Mouse (Mus musculus): Measurements from ENCODE around the gene Gm10228. TPM values are rescaled to one million over a fixed set of nuclear protein-coding genes. Genes with fewer than 3 reads are reported as not detected.

The Gm10228 gene
- polyA plus RNA-seq, 1 experiment from 2014 or later = not detected

Other genes with a start within 250 kb of the Gm10228 start
- not detected in 2 replicates for gene Gm20741, start 229.3 kb downstream of the Gm10228 start, polyA plus RNA-seq (2014; fragmentation: Nextera tagmentation; extraction: Ambion mirVana)
- not detected in 2 replicates for gene Krtap15, start 221.3 kb downstream of the Gm10228 start, polyA plus RNA-seq (2014; fragmentation: Nextera tagmentation; extraction: Ambion mirVana)
- gene Krtap14, start 215.3 kb downstream of the Gm10228 start, polyA plus RNA-seq (2014; fragmentation: Nextera tagmentation; extraction: Ambion mirVana) = not detected in 2 replicates
- gene Krtap19-1, start 172.1 kb downstream of the Gm10228 start, polyA plus RNA-seq (2014; fragmentation: Nextera tagmentation; extraction: Ambion mirVana) = not detected in 2 replicates
- gene Krtap19-2, start 167.2 kb downstream of the Gm10228 start, polyA plus RNA-seq (2014; fragmentation: Nextera tagmentation; extraction: Ambion mirVana) = not detected in 2 replicates
- not detected in 2 replicates for gene Krtap19-3, start 163.4 kb downstream of the Gm10228 start, polyA plus RNA-seq (2014; fragmentation: Nextera tagmentation; extraction: Ambion mirVana)
- not detected in 2 replicates for gene Krtap19-4, start 156.4 kb downstream of the Gm10228 start, polyA plus RNA-seq (2014; fragmentation: Nextera tagmentation; extraction: Ambion mirVana)
- not detected in 2 replicates for gene Krtap19-5, start 145.0 kb downstream of the Gm10228 start, polyA plus RNA-seq (2014; fragmentation: Nextera tagmentation; extraction: Ambion mirVana)
- not detected in 2 replicates for gene Krtap19-9b, start 109.2 kb downstream of the Gm10228 start, polyA plus RNA-seq (2014; fragmentation: Nextera tagmentation; extraction: Ambion mirVana)
- gene Krtap16-3, start 78.6 kb downstream of the Gm10228 start, polyA plus RNA-seq (2014; fragmentation: Nextera tagmentation; extraction: Ambion mirVana) = not detected in 2 replicates
- not detected in 2 replicates for gene Krtap22-2, start 30.7 kb downstream of the Gm10228 start, polyA plus RNA-seq (2014; fragmentation: Nextera tagmentation; extraction: Ambion mirVana)
- gene Gm10229, start 26.2 kb downstream of the Gm10228 start, polyA plus RNA-seq (2014; fragmentation: Nextera tagmentation; extraction: Ambion mirVana) = not detected in 2 replicates
- gene Krtap6-1, start 9.8 kb downstream of the Gm10228 start, polyA plus RNA-seq (2014; fragmentation: Nextera tagmentation; extraction: Ambion mirVana) = not detected in 2 replicates
- gene Krtap6-5, start 6.4 kb upstream of the Gm10228 start, polyA plus RNA-seq (2014; fragmentation: Nextera tagmentation; extraction: Ambion mirVana) = not detected in 2 replicates
- not detected in 2 replicates for gene 1110025L11Rik, start 22.5 kb upstream of the Gm10228 start, polyA plus RNA-seq (2014; fragmentation: Nextera tagmentation; extraction: Ambion mirVana)
- not detected in 2 replicates for gene Krtap6-3, start 42.5 kb upstream of the Gm10228 start, polyA plus RNA-seq (2014; fragmentation: Nextera tagmentation; extraction: Ambion mirVana)
- not detected in 2 replicates for gene Gm6358, start 99.4 kb upstream of the Gm10228 start, polyA plus RNA-seq (2014; fragmentation: Nextera tagmentation; extraction: Ambion mirVana)
- gene Gm10061, start 109.6 kb upstream of the Gm10228 start, polyA plus RNA-seq (2014; fragmentation: Nextera tagmentation; extraction: Ambion mirVana) = not detected in 2 replicates
- gene Gm9789, start 116.5 kb upstream of the Gm10228 start, polyA plus RNA-seq (2014; fragmentation: Nextera tagmentation; extraction: Ambion mirVana) = not detected in 2 replicates
- gene Gm7735, start 128.0 kb upstream of the Gm10228 start, polyA plus RNA-seq (2014; fragmentation: Nextera tagmentation; extraction: Ambion mirVana) = not detected in 2 replicates
- not detected in 2 replicates for gene 1110057P08Rik, start 133.3 kb upstream of the Gm10228 start, polyA plus RNA-seq (2014; fragmentation: Nextera tagmentation; extraction: Ambion mirVana)
- gene Krtap20-2, start 164.4 kb upstream of the Gm10228 start, polyA plus RNA-seq (2014; fragmentation: Nextera tagmentation; extraction: Ambion mirVana) = not detected in 2 replicates

Data from midbrain, embryonic 11.5 days (tissue).